In the genomic region with DNA sequence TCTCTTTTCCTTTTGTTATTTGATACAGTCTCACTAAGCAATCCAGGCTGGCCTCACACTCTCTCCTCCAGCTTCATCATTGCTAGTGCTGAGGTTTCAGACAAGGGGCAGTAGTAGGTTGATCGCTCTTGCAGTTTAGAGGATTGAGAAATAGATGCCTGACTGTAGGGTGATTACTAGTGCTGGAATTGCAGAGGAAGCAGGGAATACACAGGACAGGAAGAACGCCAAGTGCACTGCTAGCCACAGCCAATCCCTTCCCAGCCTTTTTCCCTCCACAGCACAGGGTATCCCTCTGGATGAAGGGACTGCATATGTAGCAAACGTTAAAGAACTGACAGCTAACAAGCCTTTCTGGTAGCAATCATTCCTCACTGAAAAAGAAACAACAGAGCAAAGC, we compare ENCODE assay signal across 13 mouse cellular contexts. TPM values are rescaled to one million over a fixed set of nuclear protein-coding genes. Genes with fewer than 3 reads are reported as not detected.
DNase-seq lines count a peak whose midpoint lies in the region; ATAC-seq lines count a peak whose summit lies in the region.
"Had no signal": no experiment of that assay in that cellular context is flagged by ENCODE, and none has a peak within 500 bp of the region (broad histone marks: within the 10 kb centered on the region; RNA-seq: fewer than 3 reads in every experiment).

No protein-coding gene starts in this region.

- peak overlapping the region; percentile 61; the same call in 1 of the 2 replicates for H3K4me3 ChIP-seq in midbrain, embryonic 12.5 days
- H3K4me3 ChIP-seq: liver, embryonic 13.5 days had no signal

- 53% methylated on average over 3 of the region's 3 CpGs for WGBS in midbrain, embryonic 12.5 days

- H3K9me3 ChIP-seq in midbrain, embryonic 12.5 days = no peaks in the 10 kb centered on the region
- H3K9me3 ChIP-seq: liver, embryonic 13.5 days had no signal

- no peak for ATAC-seq in midbrain, embryonic 12.5 days (ENCODE audit: low FRiP score, low read depth)

- peak; percentile 6 to 29 for DNase-seq in frontal cortex, postnatal 36 days (ENCODE audit: low spot score in 2 of 2)
- DNase-seq in frontal cortex, postnatal 25 days (ENCODE audit: low spot score in 2 of 2) = no peak
- peak; percentile 7 to 28 for DNase-seq in right cerebral cortex, adult 2 months (ENCODE audit: low spot score in 2 of 2)
- no peak for DNase-seq in right cerebral cortex, postnatal 25 days
- no peak for DNase-seq in urinary bladder, postnatal 14 days (ENCODE audit: low spot score)
- DNase-seq in spleen, adult 18-20 months = no peak
- DNase-seq: adrenal gland, postnatal 36 days; cerebellum, postnatal 36 days; gastrocnemius, postnatal 14 days; layer of hippocampus, adult 9-11 months; liver, embryonic 13.5 days had no signal

- no peak overlapping the region; the same call in 1 of the 2 replicates for H3K27ac ChIP-seq in midbrain, embryonic 12.5 days (replicated peaks)
- H3K27ac ChIP-seq: liver, embryonic 13.5 days; macrophage had no signal

- H3K27me3 ChIP-seq in midbrain, embryonic 12.5 days = peaks cover 7% of the 10 kb centered on the region

- H3K9ac ChIP-seq in midbrain, embryonic 12.5 days (replicated peaks) = no peak overlapping the region
- H3K9ac ChIP-seq: liver, embryonic 13.5 days had no signal

- peak overlapping the region; percentile 85 for H3K4me2 ChIP-seq in midbrain, embryonic 12.5 days (replicated peaks)

- no peaks in the 10 kb centered on the region for H3K36me3 ChIP-seq in midbrain, embryonic 12.5 days
- H3K36me3 ChIP-seq: liver, embryonic 13.5 days had no signal

- peaks cover 6% of the 10 kb centered on the region for H3K4me1 ChIP-seq in midbrain, embryonic 12.5 days
- H3K4me1 ChIP-seq: liver, embryonic 13.5 days had no signal

RNA-seq across cellular contexts. Expression of a gene that starts 1.0 kb away (rescaled TPM):
- polyA plus RNA-seq in midbrain, embryonic 12.5 days (2016; fragmentation: Nextera tagmentation; extraction: Ambion mirVana) = 7.4 and 7.9 TPM in 2 replicates
- polyA plus RNA-seq: macrophage had no signal

Comparison
In these comparisons a context has a peak if more than half of its experiments do, and no peak if none do; other contexts are left out.
1. DNase-seq: peak in frontal cortex, postnatal 36 days (2 of 2) and right cerebral cortex, adult 2 months (2 of 2); none in frontal cortex, postnatal 25 days (0 of 2), right cerebral cortex, postnatal 25 days (single experiment), urinary bladder, postnatal 14 days (single experiment) and spleen, adult 18-20 months (0 of 2).